Mouse (Mus musculus) neural tube, postnatal 0 days (tissue): ENCODE results near the gene Recql5. TPM values are rescaled to one million over a fixed set of nuclear protein-coding genes. Genes with fewer than 3 reads are reported as not detected.

Experiments
- polyA plus RNA-seq: library from polyadenylated mRNA; unstranded; fragments of >200 nt; fragmentation: Nextera tagmentation; extraction: Ambion mirVana; gene quantifications from 2 replicates; pipeline ENCODE4 v1.2.1, GENCODE M21; 2015

The Recql5 gene
- polyA plus RNA-seq, result 10.4 and 12.7 TPM in 2 replicates

GRCm38 (mm10) chr11:115933108-115933746 lies at the start of gene Recql5, which contains the start of gene Sap30bp:
Recql5 (minus strand) TSS chr11:115933477.
Sap30bp (plus strand) TSS chr11:115933282.

GRCm38 (mm10) chr11:115974309-115975082 lies 41.2 kb upstream of the Recql5 start, which contains the start of gene Itgb4:
Itgb4 (plus strand) TSS chr11:115974709.

GRCm38 (mm10) chr11:115911632-115912376 lies 21.5 kb downstream of the Recql5 start, which contains the start of gene Smim6:
Smim6 (plus strand) TSS chr11:115912017.

GRCm38 (mm10) chr11:115899486-115900266 lies 33.6 kb downstream of the Recql5 start, which contains the start of gene Smim5:
Smim5 (plus strand) TSS chr11:115899966.

GRCm38 (mm10) chr11:115858354-115858753 lies 74.9 kb downstream of the Recql5 start, which contains the start of gene Myo15b:
Myo15b (plus strand) TSS chr11:115858406.

Other genes starting within 250 kb of the Recql5 start
- 149 and 165 TPM in 2 replicates for gene Grb2, start 224.9 kb downstream of the Recql5 start, polyA plus RNA-seq
- 13.7 and 15.9 TPM in 2 replicates for gene Tmem94, start 168.0 kb downstream of the Recql5 start, polyA plus RNA-seq
- gene Caskin2, start 119.8 kb downstream of the Recql5 start, polyA plus RNA-seq, result 10.1 and 10.3 TPM in 2 replicates
- 18.9 and 21.3 TPM in 2 replicates for gene Tsen54, start 118.8 kb downstream of the Recql5 start, polyA plus RNA-seq
- gene Llgl2, start 109.4 kb downstream of the Recql5 start, polyA plus RNA-seq, result 0.79 and 0.93 TPM in 2 replicates
- gene Myo15b, start 75.1 kb downstream of the Recql5 start, polyA plus RNA-seq, result 0.15 and 0.46 TPM in 2 replicates
- gene Smim5, start 33.5 kb downstream of the Recql5 start, polyA plus RNA-seq, result 2.6 and 4.5 TPM in 2 replicates
- 0.24 and 0.79 TPM in 2 replicates for gene Smim6, start 21.5 kb downstream of the Recql5 start, polyA plus RNA-seq
- 36.7 and 40.3 TPM in 2 replicates for gene Sap30bp, start 195 bp downstream of the Recql5 start, polyA plus RNA-seq
- gene Itgb4, start 41.2 kb upstream of the Recql5 start, polyA plus RNA-seq, result 3.0 and 3.2 TPM in 2 replicates
- gene Galk1, start 79.2 kb upstream of the Recql5 start, polyA plus RNA-seq, result 56.4 and 56.8 TPM in 2 replicates
- gene H3f3b, start 94.5 kb upstream of the Recql5 start, polyA plus RNA-seq, result 1,032 and 1,124 TPM in 2 replicates
- gene Unk, start 96.8 kb upstream of the Recql5 start, polyA plus RNA-seq, result 22.2 and 24.0 TPM in 2 replicates
- 1.1 and 1.3 TPM in 2 replicates for gene Unc13d, start 144.5 kb upstream of the Recql5 start, polyA plus RNA-seq
- gene Wbp2, start 153.5 kb upstream of the Recql5 start, polyA plus RNA-seq, result 202 and 232 TPM in 2 replicates
- gene Trim47, start 193.7 kb upstream of the Recql5 start, polyA plus RNA-seq, result 13.7 and 14.9 TPM in 2 replicates
- 3.1 and 3.7 TPM in 2 replicates for gene Trim65, start 197.7 kb upstream of the Recql5 start, polyA plus RNA-seq
- gene Mrpl38, start 205.4 kb upstream of the Recql5 start, polyA plus RNA-seq, result 79.1 and 86.5 TPM in 2 replicates
- gene Fbf1, start 234.7 kb upstream of the Recql5 start, polyA plus RNA-seq, result 25.2 and 31.7 TPM in 2 replicates